Mouse (Mus musculus) ovary, adult 18-20 months (tissue): ENCODE measurements at regions not wholly inside any gene's neighbourhood (a gene's known extent, or its start where the extent isn't known, plus 50 kb on each side); places are given as distances from the start of the nearest gene placed in this dataset.

Experiments used
- DNase-seq: peaks from one replicate; pipeline ENCODE4 v3.0.0; 2022; ENCODE audit warnings: low spot score, mixed read lengths

- no peak for DNase-seq
Observed at GRCm38 (mm10) chr5:53329591-53329990, 62.7 kb downstream of the Smim20 start.

- no peak for DNase-seq
Observed at GRCm38 (mm10) chr5:53336704-53337103, 69.8 kb downstream of the Smim20 start.

GRCm38 (mm10) chr5:53337816-53338215 is 70.9 kb downstream of the Smim20 start:
- DNase-seq, result no peak

- no peak for DNase-seq
Observed at GRCm38 (mm10) chr5:53345164-53345563, 78.3 kb downstream of the Smim20 start.

GRCm38 (mm10) chr5:53346028-53346427 is 79.1 kb downstream of the Smim20 start:
- peak; percentile 77 for DNase-seq

GRCm38 (mm10) chr5:53346756-53347155 is 79.9 kb downstream of the Smim20 start:
- no peak for DNase-seq

- DNase-seq, result peak; percentile 43
Observed at GRCm38 (mm10) chr5:53352852-53353251, 86.0 kb downstream of the Smim20 start.

GRCm38 (mm10) chr5:53354296-53354695 is 87.4 kb downstream of the Smim20 start:
- DNase-seq, result no peak

- DNase-seq, result peak; percentile 48
Observed at GRCm38 (mm10) chr5:53355069-53355468, 88.2 kb downstream of the Smim20 start.

- no peak for DNase-seq
Observed at GRCm38 (mm10) chr5:53357086-53357608, 90.3 kb downstream of the Smim20 start.

- no peak for DNase-seq
Observed at GRCm38 (mm10) chr5:53358181-53358580, 91.3 kb downstream of the Smim20 start.

GRCm38 (mm10) chr5:53359887-53360286 is 93.0 kb downstream of the Smim20 start:
- no peak for DNase-seq

- no peak for DNase-seq
Observed at GRCm38 (mm10) chr5:53361295-53361694, 94.4 kb downstream of the Smim20 start.

GRCm38 (mm10) chr5:53363898-53364297 is 97.0 kb downstream of the Smim20 start:
- no peak for DNase-seq

- no peak for DNase-seq
Observed at GRCm38 (mm10) chr5:53366882-53367561, 98.9 kb upstream of the Rbpj start.

- no peak for DNase-seq
Observed at GRCm38 (mm10) chr5:53370272-53370671, 95.7 kb upstream of the Rbpj start.

- peak; percentile 34 for DNase-seq
Observed at GRCm38 (mm10) chr5:53371638-53372037, 94.3 kb upstream of the Rbpj start.

GRCm38 (mm10) chr5:53373315-53373714 is 92.6 kb upstream of the Rbpj start:
- DNase-seq, result no peak

- no peak for DNase-seq
Observed at GRCm38 (mm10) chr5:53376856-53377255, 89.1 kb upstream of the Rbpj start.

- DNase-seq, result no peak
Observed at GRCm38 (mm10) chr5:53377698-53378097, 88.3 kb upstream of the Rbpj start.

- DNase-seq, result no peak
Observed at GRCm38 (mm10) chr5:53378106-53378505, 87.8 kb upstream of the Rbpj start.

- no peak for DNase-seq
Observed at GRCm38 (mm10) chr5:53378599-53378998, 87.4 kb upstream of the Rbpj start.

- peak; percentile 29 for DNase-seq
Observed at GRCm38 (mm10) chr5:53379612-53380011, 86.3 kb upstream of the Rbpj start.

- DNase-seq, result no peak
Observed at GRCm38 (mm10) chr5:53380203-53380602, 85.7 kb upstream of the Rbpj start.
